8 mouse cellular contexts compared by ENCODE assay signal in genomic region chr7:121563526-121563925, GRCm38 (mm10).
DNase-seq lines count a peak whose midpoint lies in the region; TF ChIP-seq lines count a peak whose summit lies in the region.

No protein-coding gene starts in this region.

- no peak for TF ChIP-seq POLR2A in spleen, adult 2 months (IDR thresholded peaks at IDR 0.05; ENCODE audit: low read depth, low read length)

- no peaks in the 10 kb centered on the region for H3K36me3 ChIP-seq in spleen, adult 2 months (ENCODE audit: control insufficient read depth, insufficient read depth, low read length)

- no peak overlapping the region for H3K4me3 ChIP-seq in spleen, adult 2 months (ENCODE audit: extremely low read depth, insufficient read depth, insufficient read length)

- WGBS in spleen, adult 2 months: 28% methylated on average over 5 of the region's 5 CpGs

- DNase-seq in gastrocnemius, postnatal 10 days: peak; percentile 13
- no peak for DNase-seq in gastrocnemius, postnatal 36 days
- DNase-seq in spleen, adult 2 months (ENCODE audit: low read depth in 1 of 2, low spot score in 2 of 2): peak in 1 of 2 experiments; percentile 2
- no peak for DNase-seq in spleen, postnatal 36 days (ENCODE audit: low spot score in 2 of 2)
- peak; percentile 75 to 78 for DNase-seq in cerebellum, postnatal 10 days
- DNase-seq in kidney, postnatal 14 days: peak; percentile 26
- peak; percentile 76 for DNase-seq in retina, postnatal 1 day
- DNase-seq in spleen, adult 12 weeks (ENCODE audit: low spot score): no peak

- no peak overlapping the region for H3K27ac ChIP-seq in spleen, adult 2 months (ENCODE audit: insufficient read depth, low read length)

- no peaks in the 10 kb centered on the region for H3K27me3 ChIP-seq in spleen, adult 2 months (ENCODE audit: control insufficient read depth, insufficient read depth, low read length)

- intact Hi-C loops in gastrocnemius, postnatal 36 days (cut with DNase I): no loop called here

- H3K4me1 ChIP-seq in spleen, adult 2 months (ENCODE audit: control insufficient read depth, insufficient read depth, insufficient read length): no peaks in the 10 kb centered on the region

- TF ChIP-seq CTCF in spleen, adult 2 months (IDR thresholded peaks at IDR 0.05; ENCODE audit: extremely low read depth, insufficient read depth, insufficient read length, insufficient replicate concordance): peak; percentile 12; the same call in 1 of the 2 replicates

Comparison
In these comparisons a context has a peak if more than half of its experiments do, and no peak if none do; other contexts are left out.
1. DNase-seq: peak in gastrocnemius, postnatal 10 days (single experiment), cerebellum, postnatal 10 days (2 of 2), kidney, postnatal 14 days (single experiment) and retina, postnatal 1 day (single experiment); none in gastrocnemius, postnatal 36 days (0 of 2), spleen, postnatal 36 days (0 of 2) and spleen, adult 12 weeks (single experiment).